Mouse (Mus musculus) inflammation-experienced regulatory T-cells, adult 6 months (primary cell): ENCODE data around the gene Parp12. TPM values are rescaled to one million over a fixed set of nuclear protein-coding genes. Genes with fewer than 3 reads are reported as not detected.

Source experiments
- ATAC-seq: one replicate; pipeline ENCODE4 v1.8.0; 2017
- polyA plus RNA-seq, 3 experiments: library from polyadenylated mRNA; unstranded; fragments of 100-300 nt; shearing (Covaris generic); gene quantifications; one replicate each; pipeline ENCODE4 v1.2.1; 2017

Parp12 gene
- 1 to 10 TPM; 3.7 to 4.7 (median 4.2) TPM for polyA plus RNA-seq

DNA sequence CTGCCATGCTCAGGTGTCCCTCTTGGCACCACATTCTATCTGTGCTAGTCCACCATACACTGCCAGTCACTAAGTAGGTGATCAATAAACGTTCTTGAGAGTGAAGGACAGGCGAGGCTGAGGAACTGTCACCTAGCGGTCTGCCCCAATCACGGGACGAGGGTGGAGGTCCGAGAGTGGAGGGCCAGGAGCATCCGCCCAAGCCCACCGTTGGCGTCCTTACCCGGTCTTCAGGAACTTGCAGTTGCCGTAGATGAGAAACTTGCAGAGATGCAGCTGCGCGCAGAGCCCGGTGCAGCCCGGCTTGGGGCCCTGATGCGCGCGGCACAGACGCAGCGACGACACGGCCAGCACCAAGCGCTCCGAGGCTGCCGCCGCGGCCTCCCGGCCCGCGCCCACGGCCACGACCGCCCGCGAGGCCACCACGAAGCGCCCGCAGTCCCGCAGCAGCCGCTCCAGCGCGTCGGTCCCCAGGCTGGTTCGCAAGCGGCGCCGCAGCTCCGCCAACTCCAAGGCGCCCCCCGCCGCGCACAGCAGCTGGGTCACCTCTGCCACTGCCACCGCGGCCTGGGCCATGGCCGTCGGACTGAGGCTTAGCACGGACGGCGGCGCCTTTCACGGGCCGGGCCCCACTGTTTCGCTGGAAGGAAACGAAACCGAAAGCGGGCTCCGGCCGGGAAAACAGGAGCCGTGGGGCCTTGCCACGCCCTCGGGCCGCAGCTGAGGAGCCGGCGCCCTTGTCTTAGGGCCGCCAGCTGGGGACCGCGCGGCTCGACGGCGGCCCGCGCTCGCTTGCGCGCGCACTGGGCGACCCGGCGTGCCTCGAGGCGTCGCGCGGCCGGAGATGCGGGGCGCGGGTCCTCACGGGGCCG lies at the start of gene Parp12:
Gene Parp12, minus strand, starts transcription at position 766 of the 872 bp plus-strand sequence.
- ATAC-seq: peak; percentile 74

DNA sequence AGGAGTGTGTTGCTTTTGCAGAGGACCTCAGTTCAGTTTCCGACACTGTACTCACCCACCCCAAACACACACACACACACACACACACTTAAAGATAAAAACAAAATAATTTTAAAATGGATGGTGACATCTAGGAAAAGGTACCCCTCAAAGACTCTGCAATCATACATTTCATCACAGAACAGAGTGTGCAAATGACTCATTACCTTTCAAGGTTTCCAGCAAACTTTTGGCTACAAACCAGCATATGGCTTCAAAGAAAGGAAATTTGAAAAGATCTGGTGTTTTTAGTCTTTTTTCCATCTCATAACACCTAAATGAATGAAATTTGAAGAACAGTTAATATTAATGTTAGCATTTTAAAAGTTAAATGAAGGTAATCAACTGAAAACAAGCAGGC lies 46.7 kb upstream of the Parp12 start:
- ATAC-seq: no peak

- no peak for ATAC-seq
These were observed 43.8 kb upstream of the Parp12 start for GRCm38 (mm10) chr6:39161975-39162374.

GRCm38 (mm10) chr6:39146041-39146440 lies 27.9 kb upstream of the Parp12 start:
- ATAC-seq: no peak

- no peak for ATAC-seq
These were observed 14.4 kb upstream of the Parp12 start for GRCm38 (mm10) chr6:39132556-39132955.

DNA sequence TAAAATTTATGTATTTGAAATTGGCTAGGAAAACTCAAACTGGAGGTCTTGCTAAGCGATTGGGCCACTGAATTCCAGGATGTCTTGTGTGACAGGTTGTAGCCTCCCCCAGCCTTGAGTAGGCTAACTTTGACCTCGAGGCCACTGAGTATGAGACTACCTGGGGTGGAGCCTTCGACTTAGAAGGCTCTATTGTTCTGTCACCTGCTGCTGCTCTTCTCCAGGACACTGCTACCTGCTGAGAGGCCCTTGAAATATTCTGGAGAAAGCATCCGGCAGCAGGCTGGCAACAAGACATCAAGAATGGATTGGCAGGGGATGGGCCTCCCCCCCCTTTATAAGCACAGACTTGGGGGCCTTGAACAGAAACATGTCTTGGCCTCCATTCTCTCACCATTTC lies 13.3 kb upstream of the Parp12 start:
- ATAC-seq: no peak

GRCm38 (mm10) chr6:39124719-39125118 lies 6.6 kb upstream of the Parp12 start:
- no peak for ATAC-seq

DNA sequence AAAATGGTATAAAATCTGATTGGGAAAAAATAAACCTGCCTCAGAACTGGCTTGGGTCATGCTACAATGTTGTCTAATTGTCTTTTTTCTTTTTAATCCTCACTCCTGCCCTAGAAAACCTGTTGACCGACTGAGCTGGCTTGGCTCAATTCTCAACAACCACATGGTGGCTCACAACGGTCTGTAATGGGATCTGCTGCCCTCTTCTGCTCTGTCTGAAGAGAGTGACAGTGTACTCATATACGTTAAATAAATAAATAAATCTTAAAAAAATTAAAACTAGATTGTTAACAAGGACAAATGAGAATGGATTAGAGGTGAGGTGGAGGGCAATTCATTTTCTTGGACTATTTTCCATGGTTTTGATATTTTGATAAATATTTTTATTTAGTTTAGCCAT lies 2.5 kb upstream of the Parp12 start:
- ATAC-seq: no peak

- ATAC-seq: peak; percentile 15
These were observed 320 bp upstream of the Parp12 start for GRCm38 (mm10) chr6:39118456-39118881.

- ATAC-seq: no peak
These were observed 2.7 kb downstream of the Parp12 start for GRCm38 (mm10) chr6:39115438-39115837.

DNA sequence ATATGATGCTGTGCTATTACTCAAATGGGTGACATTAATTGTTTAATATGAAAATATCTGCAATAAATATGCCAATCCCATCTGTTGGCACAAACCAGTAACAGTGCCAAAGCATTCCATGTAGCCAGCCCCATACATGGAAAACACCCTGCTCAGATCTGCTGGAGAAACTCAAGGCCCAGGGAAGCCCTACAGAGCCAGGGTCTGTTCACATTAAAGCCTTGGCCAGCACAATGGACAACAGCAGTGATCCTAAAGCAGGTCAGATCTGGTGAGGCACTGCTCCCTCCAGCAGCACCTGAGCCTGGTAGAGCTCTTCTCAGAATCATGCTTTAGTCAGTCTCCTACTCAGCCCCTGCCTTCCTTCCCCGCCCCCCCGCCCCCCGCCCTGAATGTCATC lies 5.0 kb downstream of the Parp12 start:
- no peak for ATAC-seq

- ATAC-seq: no peak
These were observed 5.4 kb downstream of the Parp12 start for GRCm38 (mm10) chr6:39112701-39113100.

DNA sequence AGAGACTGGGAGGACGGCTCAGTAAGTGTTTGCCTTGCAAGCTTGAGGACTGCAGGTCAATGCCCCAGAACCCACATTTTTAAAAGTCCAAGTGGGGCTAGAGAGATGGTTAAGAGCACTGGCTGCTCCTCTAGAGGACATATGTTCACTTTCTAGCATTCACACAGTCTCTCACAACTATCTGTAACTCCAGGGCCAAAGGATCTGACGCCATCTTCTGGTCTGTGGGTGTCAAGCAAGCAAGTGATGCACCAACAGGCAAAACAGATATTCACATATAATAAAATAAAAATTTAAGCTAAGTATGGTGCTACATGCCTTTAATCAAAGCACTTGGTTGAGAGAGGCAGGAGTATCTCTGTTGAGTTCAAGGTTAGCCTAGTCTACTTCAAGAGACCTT lies 11.3 kb downstream of the Parp12 start:
- ATAC-seq: no peak

DNA sequence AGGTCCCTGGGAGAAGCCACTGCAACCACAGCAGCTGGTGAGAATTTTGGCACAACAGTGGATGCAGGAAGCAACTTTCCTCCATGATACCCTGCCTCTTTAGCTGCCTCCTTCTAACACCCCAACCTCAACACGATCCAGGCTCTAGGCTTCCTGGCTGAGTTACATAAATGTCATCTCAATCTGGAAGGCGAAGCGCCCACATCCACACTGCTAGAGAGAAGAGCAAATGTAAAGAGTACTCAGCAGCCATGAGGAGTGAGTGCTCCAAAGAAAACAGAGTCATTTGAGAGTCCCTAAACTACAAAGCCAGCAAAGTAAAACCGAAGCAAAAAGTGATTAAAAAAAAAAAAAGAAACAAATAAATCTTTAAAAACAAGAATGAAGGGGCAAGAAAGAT lies 13.5 kb downstream of the Parp12 start:
- no peak for ATAC-seq

DNA sequence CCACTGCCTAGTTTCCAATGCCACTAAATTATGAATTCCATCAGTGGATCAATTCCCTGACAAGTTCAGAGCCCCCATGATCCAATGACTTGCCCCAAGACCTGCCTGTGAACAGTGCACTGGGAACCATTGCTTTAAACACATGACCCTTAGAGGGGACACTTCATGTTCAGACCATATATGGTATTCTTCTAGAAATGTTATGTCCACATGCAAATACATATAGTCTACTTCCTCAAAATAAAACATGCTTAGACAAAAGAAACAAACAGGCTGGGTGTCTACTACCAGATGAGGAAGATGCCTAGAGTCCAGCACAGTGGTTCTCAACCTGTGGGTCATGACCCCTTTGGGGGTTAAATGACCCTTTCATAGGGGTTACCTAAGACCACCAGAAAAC lies 41.7 kb downstream of the Parp12 start:
- ATAC-seq: no peak

DNA sequence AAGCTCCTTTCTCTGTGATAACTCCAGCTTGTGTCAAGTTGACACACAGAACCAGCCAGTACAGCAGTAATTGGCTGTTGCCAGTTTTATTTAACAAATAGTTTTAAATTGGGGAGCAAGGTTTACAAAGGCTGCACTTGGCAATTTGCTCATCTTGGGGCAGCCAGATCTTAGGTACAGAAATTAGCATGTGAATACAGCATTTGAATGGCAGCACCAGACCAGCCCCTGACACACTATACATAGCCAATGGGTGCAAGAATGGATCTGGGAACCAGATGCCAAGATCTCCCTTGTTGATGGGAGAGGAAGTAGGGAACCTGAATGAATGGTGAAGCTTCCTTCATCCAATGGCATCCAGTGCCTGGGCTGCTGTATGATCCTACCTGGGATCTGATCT lies 44.0 kb downstream of the Parp12 start:
- ATAC-seq: no peak

DNA sequence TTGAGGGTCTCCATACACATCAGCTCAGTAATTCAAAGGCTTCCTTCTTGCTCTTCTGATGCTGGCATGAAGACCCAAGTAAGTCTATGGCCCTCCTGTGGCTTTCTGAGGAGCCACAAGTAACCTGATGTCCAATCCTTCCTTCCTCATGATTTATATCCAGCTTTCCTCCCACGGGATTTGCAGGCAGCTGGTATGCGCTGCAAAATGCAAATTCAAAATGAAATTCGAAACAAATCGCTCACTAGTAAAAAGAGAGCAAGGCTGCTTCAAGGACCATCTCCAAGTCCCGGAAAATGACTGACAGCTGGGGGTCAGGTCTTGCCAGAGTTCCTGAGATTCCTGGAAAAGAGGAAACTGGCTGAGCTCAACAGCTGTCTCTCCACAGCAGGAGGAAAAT lies 45.5 kb downstream of the Parp12 start:
- ATAC-seq: no peak

DNA sequence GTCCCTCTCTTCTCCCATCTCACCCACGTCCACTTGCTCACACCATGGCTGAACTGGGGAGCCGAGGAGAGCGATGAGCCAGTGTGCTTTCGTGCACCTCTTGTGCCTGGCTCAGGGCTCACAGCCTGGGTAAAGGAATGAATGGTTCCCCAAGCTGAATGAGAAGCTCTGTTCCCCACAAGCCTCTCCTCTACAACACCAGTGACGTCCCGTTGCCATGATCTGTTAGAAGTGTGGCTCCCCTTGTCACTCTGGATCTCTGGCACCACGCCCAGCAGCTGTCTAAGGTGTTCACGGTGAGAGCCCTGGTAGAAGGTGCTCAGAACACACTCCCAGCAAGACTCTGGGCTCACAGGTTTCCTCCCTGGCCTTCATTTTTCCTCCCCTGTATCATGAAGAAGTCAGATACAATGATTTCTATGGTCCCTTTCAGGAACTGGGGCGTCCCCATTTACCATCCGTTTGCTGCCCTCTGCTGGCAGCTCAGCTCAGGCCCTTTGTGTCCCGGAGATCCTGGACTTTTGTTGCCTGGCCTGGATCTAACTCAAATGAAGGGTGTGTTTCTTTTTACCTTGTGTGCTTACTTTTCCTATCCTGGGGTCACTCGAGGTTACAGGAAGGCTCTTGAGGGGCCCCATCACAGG lies 51.1 kb downstream of the Parp12 start:
- ATAC-seq: no peak

DNA sequence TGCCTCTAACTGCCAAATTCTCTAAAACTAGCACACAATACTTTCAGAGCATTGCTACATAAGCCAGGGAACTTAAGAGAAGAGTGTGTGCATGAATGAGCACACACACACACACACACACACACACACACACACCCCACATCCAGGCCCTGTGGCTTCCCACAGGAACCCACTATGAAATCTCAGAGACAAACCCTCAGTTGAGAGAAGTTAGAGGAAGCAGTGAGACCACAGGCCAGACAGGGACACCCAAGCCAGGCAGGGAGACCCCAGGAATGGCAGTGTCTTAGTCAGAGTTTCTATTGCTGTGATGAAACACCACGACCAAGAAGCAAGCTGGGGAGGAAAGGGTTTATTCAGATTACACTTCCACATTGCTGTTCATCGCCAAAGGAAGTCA lies 54.6 kb downstream of the Parp12 start:
- no peak for ATAC-seq

- ATAC-seq: no peak
These were observed 57.0 kb downstream of the Parp12 start for GRCm38 (mm10) chr6:39061180-39061579.

DNA sequence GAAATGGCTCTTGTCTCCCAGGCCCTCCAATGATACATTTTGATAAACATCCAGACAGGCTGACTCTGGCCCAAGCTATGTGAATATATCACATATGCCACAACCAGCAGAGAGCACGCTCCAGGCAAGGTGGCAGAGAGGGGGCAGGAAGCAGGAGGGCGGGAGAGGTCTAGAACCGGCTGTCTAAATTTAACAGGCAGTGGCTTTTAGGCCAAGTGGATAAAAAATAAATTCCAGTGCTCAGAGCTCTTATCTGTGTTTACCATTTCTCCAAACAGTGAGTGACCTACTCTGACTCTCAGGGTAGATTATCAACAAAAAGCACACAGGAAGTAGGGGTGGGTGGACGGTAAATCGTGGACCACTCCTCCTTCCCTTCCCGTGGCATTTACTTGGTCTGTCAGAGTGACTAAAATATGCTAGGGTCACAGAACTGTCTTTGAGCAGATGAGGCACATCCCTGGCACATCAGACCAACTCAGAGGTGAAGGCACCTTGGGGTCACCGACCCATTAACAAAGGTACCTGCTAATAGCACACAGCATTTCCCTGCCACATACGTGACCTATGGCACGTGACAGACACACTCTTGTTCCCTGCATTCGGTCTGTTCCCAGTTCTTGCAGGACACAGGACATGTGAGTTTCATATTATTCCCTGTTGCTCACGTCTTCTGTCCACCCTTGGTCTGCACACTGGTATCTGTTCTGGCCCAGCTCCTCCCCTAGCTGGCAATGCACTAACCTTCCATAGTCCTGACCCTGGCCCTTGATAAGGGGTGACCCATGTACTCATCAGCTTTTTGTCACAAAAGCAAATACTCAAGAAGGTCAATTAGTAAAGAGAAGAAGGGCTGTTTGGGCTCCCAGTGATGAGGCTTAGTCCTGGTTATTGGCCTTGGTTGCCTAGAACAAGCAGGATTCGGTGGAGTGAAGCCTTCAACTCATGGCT lies 58.3 kb downstream of the Parp12 start:
- ATAC-seq: no peak

DNA sequence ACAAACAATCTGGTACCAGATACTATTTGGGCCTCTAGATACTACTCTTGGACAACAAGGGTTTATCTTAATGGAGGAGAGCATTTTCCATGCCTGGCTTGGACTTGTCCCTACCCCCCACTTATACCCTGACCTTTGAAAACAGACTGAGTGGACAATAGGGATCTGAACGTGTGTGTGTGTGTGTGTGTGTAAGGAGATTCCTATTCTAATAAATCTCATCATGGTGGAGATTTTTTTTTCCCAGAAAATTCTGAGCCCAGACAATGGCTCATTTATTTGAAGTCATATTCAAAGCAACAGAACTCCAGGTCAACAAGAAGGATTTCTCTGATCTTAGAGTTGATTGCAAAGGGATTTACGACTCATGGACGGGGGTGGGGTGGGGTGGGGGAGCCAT lies 59.2 kb downstream of the Parp12 start:
- ATAC-seq: no peak

DNA sequence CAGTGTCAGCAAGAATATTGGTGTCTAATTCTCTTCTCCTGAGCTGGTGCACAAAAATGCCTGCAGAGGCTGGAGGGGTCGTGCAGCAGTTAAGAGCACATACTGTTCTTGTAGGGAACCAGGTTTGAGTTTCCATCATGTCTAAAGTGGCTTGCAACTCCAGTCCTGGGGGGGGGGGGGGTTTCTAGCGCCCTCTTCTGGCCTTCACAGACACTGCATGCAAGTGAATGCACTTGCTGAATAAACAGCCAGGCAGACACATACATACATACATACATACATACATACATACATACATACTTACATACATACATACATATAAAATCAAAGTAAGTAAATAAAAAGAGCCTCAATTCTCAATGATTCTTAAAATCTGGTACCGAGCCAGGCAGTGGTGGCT lies 59.8 kb downstream of the Parp12 start:
- ATAC-seq: no peak
